Mouse (Mus musculus): ENCODE results near the gene Dusp22. TPM values are rescaled to one million over a fixed set of nuclear protein-coding genes. Genes with fewer than 3 reads are reported as not detected.

Dusp22 gene
- polyA plus RNA-seq, 1 experiment from 2014 or later = 23.4 TPM

DNA sequence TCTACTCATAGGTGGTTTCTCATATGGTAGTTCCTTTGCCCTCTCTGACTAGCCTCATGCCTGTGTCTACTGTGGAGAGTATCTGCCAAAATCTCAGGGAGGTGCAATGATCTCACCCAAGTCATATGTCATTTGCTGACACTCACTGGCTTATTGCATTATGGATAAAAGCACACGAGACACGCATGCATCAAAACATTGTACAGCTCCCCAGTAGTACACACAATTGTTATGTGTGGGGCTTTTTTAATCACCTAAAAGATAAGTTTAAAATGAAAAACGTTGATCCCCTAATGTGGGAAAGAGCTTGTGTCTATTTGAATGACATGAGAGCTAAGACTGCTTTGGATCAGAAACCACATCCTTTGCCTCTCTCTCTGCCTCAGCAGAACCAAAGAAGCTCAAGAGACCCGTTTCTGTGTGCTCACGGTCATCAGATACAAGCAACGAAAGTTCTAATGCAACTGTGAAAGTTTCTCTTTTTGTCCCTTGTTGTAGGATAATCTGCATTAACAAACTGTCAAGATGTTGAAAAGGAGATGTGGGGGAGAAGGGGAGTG is 82.7 kb downstream of the Dusp22 start:
- no peak overlapping the region for H3K4me2 ChIP-seq
- H3K27ac ChIP-seq = no peak overlapping the region
- no peak overlapping the region for H3K4me3 ChIP-seq
- no peak for ATAC-seq (ENCODE audit: insufficient number of reproducible peaks, insufficient read depth, low FRiP score, low TSS enrichment, low read depth)
- no peak overlapping the region for H3K9ac ChIP-seq
- no peaks in the 10 kb centered on the region for H3K4me1 ChIP-seq
- 76% methylated on average over 6 of the region's 6 CpGs for WGBS
- no peaks in the 10 kb centered on the region for H3K9me3 ChIP-seq
- peaks cover 16% of the 10 kb centered on the region for H3K27me3 ChIP-seq
- H3K36me3 ChIP-seq = no peaks in the 10 kb centered on the region

DNA sequence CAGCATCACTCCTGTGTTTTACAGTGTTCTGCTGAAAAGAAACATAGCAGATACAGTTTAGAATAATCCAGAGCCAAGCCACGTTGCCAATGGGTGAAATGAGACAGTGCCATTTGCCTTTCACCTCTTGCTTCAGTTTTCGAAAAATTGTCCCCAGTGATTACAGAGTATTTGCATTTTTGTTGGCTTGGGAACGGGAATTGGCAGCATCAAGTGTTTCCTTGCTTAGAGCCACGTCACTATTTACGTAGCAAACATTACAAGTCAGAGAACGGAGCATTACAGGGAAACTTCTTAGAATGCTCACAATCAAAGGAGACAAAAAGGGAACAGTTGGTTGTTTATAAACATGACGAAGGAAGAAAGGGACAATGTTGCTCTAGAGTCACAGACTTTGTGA is 85.3 kb downstream of the Dusp22 start:
- Histone ChIP-seq H3K27me3 (peaks cover 42% of the 10 kb centered on the region), H3K27ac (no peak overlapping the region), H3K9ac (no peak overlapping the region), H3K4me3 (no peak overlapping the region), H3K4me1 (peaks cover 16% of the 10 kb centered on the region), H3K36me3 (no peaks in the 10 kb centered on the region), H3K9me3 (no peaks in the 10 kb centered on the region), H3K4me2 (no peak overlapping the region)
- 77% methylated on average over 7 of the region's 7 CpGs for WGBS
- ATAC-seq (ENCODE audit: insufficient number of reproducible peaks, insufficient read depth, low FRiP score, low TSS enrichment, low read depth) = no peak

DNA sequence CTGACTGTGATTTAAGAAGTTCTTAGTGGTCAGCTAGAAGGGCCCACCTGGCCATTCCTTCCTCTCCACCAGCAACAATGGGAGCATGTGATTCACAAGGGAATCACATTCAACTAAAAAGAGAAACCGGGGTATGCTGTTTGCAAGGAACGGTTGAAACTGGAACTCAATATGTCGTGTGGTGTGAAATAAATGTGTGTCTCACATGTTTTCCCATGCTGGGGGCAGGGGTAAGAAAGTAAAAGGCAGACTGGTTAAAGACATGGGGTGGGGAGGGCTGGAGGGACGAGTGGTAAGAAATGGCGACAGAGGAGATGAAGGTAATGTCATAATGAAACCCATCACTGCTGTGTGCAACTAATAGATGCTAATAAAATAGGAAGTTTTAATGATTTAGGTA is 87.3 kb downstream of the Dusp22 start:
- WGBS = 66% methylated on average over 5 of the region's 5 CpGs
- Histone ChIP-seq H3K9me3 (no peaks in the 10 kb centered on the region), H3K36me3 (no peaks in the 10 kb centered on the region), H3K4me2 (no peak overlapping the region), H3K27me3 (peaks cover 62% of the 10 kb centered on the region), H3K4me1 (peaks cover 24% of the 10 kb centered on the region), H3K4me3 (no peak overlapping the region), H3K27ac (no peak overlapping the region), H3K9ac (no peak overlapping the region)
- ATAC-seq (ENCODE audit: insufficient number of reproducible peaks, insufficient read depth, low FRiP score, low TSS enrichment, low read depth) = no peak

DNA sequence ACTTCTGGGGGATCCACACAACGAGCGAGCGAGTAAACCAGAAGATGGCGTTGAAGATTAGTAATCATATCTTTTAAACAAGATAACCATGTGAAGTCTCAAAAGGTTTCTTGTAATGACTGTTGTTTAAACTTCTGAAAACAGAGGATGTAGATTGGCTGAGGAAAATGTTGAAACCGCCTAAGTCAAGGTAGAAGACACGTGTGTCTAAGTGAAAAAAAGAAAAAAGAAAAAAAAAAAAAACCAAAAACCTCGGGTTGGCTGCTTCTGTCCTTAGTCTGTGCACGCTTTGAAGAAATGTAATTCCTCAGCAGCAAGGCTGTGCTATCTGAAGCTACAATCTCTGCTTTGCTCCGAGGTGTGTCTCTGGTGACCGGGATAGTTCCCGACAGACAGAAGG is 87.7 kb downstream of the Dusp22 start:
- peaks cover 65% of the 10 kb centered on the region for H3K27me3 ChIP-seq
- H3K9ac ChIP-seq = no peak overlapping the region

DNA sequence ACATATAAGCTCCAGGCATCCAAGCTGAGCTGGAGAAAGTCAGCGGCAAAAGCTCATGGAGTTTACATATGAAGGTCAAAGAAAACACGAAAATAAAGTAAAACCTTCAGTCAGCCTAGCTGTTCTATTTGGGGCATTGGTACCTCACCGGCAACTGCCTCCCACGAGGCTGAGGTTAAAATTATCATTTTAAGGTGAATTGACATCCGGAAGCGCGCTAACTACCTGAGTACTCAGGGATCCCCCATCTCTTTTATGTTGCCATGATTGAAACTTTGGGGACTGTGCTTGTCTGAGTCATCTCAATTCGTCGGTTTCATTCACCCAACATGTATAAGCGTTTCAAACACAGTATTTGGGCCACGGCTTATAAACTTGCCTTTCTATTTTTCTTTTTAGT is 88.5 kb downstream of the Dusp22 start:
- WGBS = 56% methylated on average over 11 of the region's 11 CpGs
- ATAC-seq (ENCODE audit: insufficient number of reproducible peaks, insufficient read depth, low FRiP score, low TSS enrichment, low read depth) = no peak
- peaks cover 24% of the 10 kb centered on the region for H3K4me1 ChIP-seq
- no peaks in the 10 kb centered on the region for H3K9me3 ChIP-seq
- H3K4me3 ChIP-seq = no peak overlapping the region
- H3K36me3 ChIP-seq = no peaks in the 10 kb centered on the region
- no peak overlapping the region for H3K9ac ChIP-seq
- peak overlapping the region; percentile 71; the same call in 1 of the 2 replicates for H3K4me2 ChIP-seq
- no peak overlapping the region for H3K27ac ChIP-seq
- peaks cover 74% of the 10 kb centered on the region for H3K27me3 ChIP-seq

More for the DNA sequence above, 87.7 kb downstream of the Dusp22 start:
- Histone ChIP-seq H3K9me3 (no peaks in the 10 kb centered on the region), H3K36me3 (no peaks in the 10 kb centered on the region), H3K27ac (no peak overlapping the region), H3K4me2 (no peak overlapping the region), H3K4me3 (no peak overlapping the region), H3K4me1 (peaks cover 24% of the 10 kb centered on the region)
- 56% methylated on average over 11 of the region's 11 CpGs for WGBS
- no peak for ATAC-seq (ENCODE audit: insufficient number of reproducible peaks, insufficient read depth, low FRiP score, low TSS enrichment, low read depth)

DNA sequence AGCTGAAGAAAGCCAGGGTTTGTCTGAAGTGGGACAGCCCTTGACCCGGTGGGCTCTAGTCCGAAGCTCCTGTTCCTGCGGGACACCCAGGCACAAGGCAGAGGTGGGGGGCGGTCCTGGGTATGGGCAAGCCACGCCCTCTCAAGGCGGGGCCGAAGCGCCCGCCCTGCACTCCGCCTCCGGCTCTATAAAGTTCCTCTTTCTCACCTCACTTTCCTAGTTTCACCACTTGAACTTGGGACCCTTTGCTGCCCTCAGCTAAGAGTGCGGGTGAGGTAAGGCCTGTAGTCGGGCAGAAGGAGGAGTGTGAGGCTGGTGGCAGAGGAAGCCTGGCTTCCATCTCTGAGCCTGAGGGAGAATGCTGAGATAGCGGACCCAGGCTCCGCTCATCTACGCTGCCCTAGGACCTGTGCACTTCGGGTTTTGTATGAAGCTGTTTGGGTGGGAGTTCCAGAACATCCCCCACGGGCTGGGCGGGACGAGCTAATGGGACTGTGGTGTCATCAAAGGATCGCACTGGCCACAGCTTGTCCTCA is 89.3 kb downstream of the Dusp22 start, which contains the start of gene Irf4:
Gene Irf4 (plus strand): TSS at position 206 of the 536 bp plus-strand sequence.
- peaks cover 24% of the 10 kb centered on the region for H3K4me1 ChIP-seq
- no peaks in the 10 kb centered on the region for H3K36me3 ChIP-seq
- WGBS = under 1% methylated on average over 21 of the region's 21 CpGs
- H3K4me2 ChIP-seq = peak within 1 kb of the TSS; percentile 71
- no peak within 1 kb of the TSS for H3K27ac ChIP-seq
- peak within 1 kb of the TSS; percentile 42 for H3K4me3 ChIP-seq
- peak; percentile 68; the same call in 1 of the 2 replicates for ATAC-seq (ENCODE audit: insufficient number of reproducible peaks, insufficient read depth, low FRiP score, low TSS enrichment, low read depth)
- no peaks in the 10 kb centered on the region for H3K9me3 ChIP-seq
- peaks cover 74% of the 10 kb centered on the region for H3K27me3 ChIP-seq
- no peak within 1 kb of the TSS for H3K9ac ChIP-seq

DNA sequence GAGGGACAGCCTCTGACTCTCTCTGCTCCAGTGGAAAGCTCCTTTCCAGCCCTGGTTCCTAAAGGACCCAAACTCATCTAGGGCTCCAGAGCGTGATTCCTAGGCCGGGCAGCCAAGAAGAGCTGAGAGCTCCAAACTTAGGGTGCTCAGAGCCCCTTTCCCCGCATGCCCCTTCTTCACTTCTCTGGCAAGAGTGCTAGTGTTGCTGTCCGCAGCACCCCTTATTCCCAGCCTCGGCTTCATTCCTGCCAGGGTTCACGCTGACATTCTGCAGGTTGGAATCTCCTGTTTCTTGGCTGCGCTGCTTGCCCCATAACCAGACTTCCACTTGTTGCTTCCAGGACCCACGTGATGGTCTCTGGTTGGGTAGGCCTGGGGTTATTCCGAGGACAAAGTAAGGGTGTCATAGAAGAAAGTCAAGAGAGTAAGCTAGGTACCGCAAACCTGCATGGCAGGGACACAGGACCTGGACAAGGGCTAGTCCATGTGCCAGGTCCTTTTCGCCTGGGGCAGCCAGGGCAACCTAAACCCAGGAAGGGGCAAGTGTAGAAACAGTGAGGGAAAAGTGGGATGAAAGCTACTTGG is 89.8 kb downstream of the Dusp22 start:
- Histone ChIP-seq H3K27ac (no peak overlapping the region), H3K27me3 (peaks cover 74% of the 10 kb centered on the region), H3K4me1 (peaks cover 24% of the 10 kb centered on the region), H3K36me3 (no peaks in the 10 kb centered on the region), H3K4me2 (peak overlapping the region; percentile 71), H3K9ac (no peak overlapping the region), H3K9me3 (no peaks in the 10 kb centered on the region), H3K4me3 (peak overlapping the region; percentile 42)
- ATAC-seq (ENCODE audit: insufficient number of reproducible peaks, insufficient read depth, low FRiP score, low TSS enrichment, low read depth) = no peak
- 7% methylated on average over 11 of the region's 11 CpGs for WGBS

DNA sequence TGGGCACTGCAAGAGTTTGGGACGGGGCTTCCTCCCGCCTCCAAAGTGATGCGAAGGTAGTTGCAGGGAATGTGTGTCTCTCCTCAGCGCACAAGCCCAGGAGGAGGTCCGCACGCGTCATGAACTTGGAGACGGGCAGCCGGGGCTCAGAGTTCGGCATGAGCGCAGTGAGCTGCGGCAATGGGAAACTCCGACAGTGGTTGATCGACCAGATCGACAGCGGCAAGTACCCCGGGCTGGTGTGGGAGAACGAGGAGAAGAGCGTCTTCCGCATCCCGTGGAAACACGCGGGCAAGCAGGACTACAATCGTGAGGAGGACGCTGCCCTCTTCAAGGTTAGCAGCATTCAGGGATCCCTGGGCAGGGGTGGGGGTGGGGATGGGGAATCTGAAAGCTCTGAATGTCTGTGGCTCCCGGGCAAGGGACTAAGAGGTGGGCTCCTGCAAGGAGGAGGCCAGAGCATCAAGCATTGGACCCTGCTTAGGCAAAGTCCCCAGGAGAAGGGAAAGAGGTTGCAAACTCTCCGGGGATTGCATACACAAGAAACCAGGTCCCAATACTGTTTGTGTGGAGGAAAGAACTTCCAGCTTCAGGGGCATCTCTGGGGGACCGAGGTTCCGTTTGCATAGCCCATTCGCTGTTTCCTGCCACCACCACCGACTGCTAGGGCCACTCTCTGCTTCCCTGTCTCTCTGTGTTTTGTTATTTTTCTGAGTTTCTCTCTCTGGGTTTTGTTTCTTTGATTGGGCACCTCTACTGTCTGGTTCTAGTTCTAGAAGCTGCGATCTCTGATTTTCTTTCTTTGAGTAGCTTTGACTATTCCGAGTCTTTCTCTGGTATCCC is 90.9 kb downstream of the Dusp22 start:
- 3% methylated on average over 33 of the region's 33 CpGs for WGBS
- H3K9ac ChIP-seq = peak overlapping the region; percentile 27; the same call in 1 of the 2 replicates
- no peak for ATAC-seq (ENCODE audit: insufficient number of reproducible peaks, insufficient read depth, low FRiP score, low TSS enrichment, low read depth)

DNA sequence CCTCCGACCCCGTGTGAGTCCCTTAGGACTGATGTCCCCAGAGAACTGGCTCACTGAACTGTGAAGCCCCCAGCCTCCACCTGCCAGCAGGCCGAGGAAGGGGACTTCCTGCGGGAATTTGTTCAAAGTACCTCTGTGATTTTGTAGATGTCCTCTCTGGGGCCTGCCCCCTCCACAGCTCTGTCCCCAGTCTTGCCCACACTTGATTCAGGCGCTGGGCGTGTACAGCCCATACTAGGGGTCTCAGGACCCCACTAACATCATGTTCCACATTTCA is 91.4 kb downstream of the Dusp22 start:
- Histone ChIP-seq H3K4me1 (peaks cover 24% of the 10 kb centered on the region), H3K27ac (no peak overlapping the region), H3K36me3 (no peaks in the 10 kb centered on the region), H3K4me3 (no peak overlapping the region), H3K4me2 (no peak overlapping the region), H3K27me3 (peaks cover 69% of the 10 kb centered on the region), H3K9me3 (no peaks in the 10 kb centered on the region), H3K9ac (no peak overlapping the region)
- no peak for ATAC-seq (ENCODE audit: insufficient number of reproducible peaks, insufficient read depth, low FRiP score, low TSS enrichment, low read depth)
- 24% methylated on average over 6 of the region's 6 CpGs for WGBS

More for the DNA sequence above, 90.9 kb downstream of the Dusp22 start:
- no peaks in the 10 kb centered on the region for H3K9me3 ChIP-seq
- H3K36me3 ChIP-seq = no peaks in the 10 kb centered on the region
- peak overlapping the region; percentile 71 for H3K4me2 ChIP-seq
- peaks cover 74% of the 10 kb centered on the region for H3K27me3 ChIP-seq
- H3K27ac ChIP-seq = no peak overlapping the region
- H3K4me1 ChIP-seq = peaks cover 24% of the 10 kb centered on the region
- peak overlapping the region; percentile 40 for H3K4me3 ChIP-seq

DNA sequence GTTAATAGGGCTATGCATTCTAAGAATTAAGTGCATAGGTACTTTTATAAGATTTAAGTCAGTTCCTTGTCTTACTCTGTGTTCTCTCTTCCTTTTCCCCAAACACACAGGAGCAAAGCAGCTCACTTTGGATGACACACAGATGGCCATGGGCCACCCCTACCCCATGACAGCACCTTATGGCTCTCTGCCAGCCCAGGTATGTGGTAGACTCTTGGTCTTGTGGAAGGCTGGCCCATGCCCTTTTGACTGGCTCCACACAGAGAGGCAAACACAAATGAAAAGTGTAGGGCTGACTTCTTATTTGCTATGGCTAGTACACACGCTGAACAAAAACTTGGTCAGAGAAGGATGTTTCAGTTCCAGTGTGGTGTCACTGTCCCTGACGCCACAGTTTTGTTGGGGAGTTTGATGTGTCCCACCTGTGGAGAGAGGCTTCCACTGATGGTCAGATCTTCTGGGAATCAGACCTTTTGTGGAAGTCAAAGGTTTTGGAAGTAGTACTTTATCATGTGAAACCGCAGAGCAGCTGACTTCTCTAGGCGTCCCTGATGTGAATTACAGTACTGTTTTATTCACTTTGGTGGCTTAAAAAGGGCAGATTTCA is 92.9 kb downstream of the Dusp22 start:
- H3K9ac ChIP-seq = no peak overlapping the region
- H3K36me3 ChIP-seq = no peaks in the 10 kb centered on the region
- ATAC-seq (ENCODE audit: insufficient number of reproducible peaks, insufficient read depth, low FRiP score, low TSS enrichment, low read depth) = no peak
- H3K4me3 ChIP-seq = no peak overlapping the region
- WGBS = 83% methylated on average over 4 of the region's 4 CpGs
- H3K27me3 ChIP-seq = peaks cover 56% of the 10 kb centered on the region
- no peak overlapping the region for H3K4me2 ChIP-seq
- H3K9me3 ChIP-seq = no peaks in the 10 kb centered on the region
- no peak overlapping the region for H3K27ac ChIP-seq
- H3K4me1 ChIP-seq = peaks cover 24% of the 10 kb centered on the region

DNA sequence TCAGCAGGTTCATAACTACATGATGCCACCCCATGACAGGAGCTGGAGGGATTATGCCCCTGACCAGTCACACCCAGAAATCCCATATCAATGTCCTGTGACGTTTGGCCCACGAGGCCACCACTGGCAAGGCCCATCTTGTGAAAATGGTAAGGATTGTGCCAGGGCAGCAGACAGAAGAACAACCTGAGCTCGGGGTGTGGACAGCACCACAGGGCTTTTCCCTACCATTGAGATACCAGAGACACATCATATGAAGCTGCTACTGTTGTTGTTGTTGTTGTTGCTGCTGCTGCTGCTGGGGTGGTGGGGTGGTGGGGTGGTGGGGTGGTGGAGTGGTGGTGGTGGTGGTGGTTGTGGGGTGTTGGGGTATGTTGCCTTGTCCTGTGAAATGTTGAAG is 93.6 kb downstream of the Dusp22 start:
- no peak overlapping the region for H3K4me3 ChIP-seq
- no peak overlapping the region for H3K27ac ChIP-seq
- peaks cover 49% of the 10 kb centered on the region for H3K27me3 ChIP-seq
- no peaks in the 10 kb centered on the region for H3K36me3 ChIP-seq
- no peak overlapping the region for H3K9ac ChIP-seq
- H3K4me2 ChIP-seq = no peak overlapping the region
- H3K4me1 ChIP-seq = peaks cover 24% of the 10 kb centered on the region
- no peaks in the 10 kb centered on the region for H3K9me3 ChIP-seq
- ATAC-seq (ENCODE audit: insufficient number of reproducible peaks, insufficient read depth, low FRiP score, low TSS enrichment, low read depth) = no peak
- 83% methylated on average over 3 of the region's 3 CpGs for WGBS

All from embryonic facial prominence, embryonic 13.5 days (tissue).